Mouse (Mus musculus) cortical plate, adult 2 months (tissue): ENCODE measurements at regions not wholly inside any gene's neighbourhood (a gene's known extent, or its start where the extent isn't known, plus 50 kb on each side); places are given as distances from the start of the nearest gene placed in this dataset.
"Not testable (repeated sequence)": the region's sequence is repeated elsewhere in the genome, so short reads cannot be mapped to it uniquely, and the experiment has no call there.

Experiments
- H3K27ac ChIP-seq: fragments of 200-500 bp; 2 replicates; pipeline ENCODE4 v1.5.1; 2012; ENCODE audit warnings: low read length, control low read depth, inconsistent platforms; ENCODE audit not compliant: insufficient read depth
- H3K4me1 ChIP-seq: fragments of 200-500 bp; 2 replicates; pipeline ENCODE4 v1.6.1; 2011; ENCODE audit warnings: low read length; ENCODE audit not compliant: control insufficient read depth, insufficient read depth
- H3K4me3 ChIP-seq: fragments of 200-500 bp; 2 replicates; pipeline ENCODE4 v1.5.1; 2011; ENCODE audit warnings: mild to moderate bottlenecking, low read length, control low read depth; ENCODE audit not compliant: insufficient read depth
- CTCF ChIP-seq: fragments of 200-500 bp; IDR thresholded peaks from 2 replicates; pipeline ENCODE4 v1.5.1; 2011; ENCODE audit warnings: mild to moderate bottlenecking, control low read depth, low read length; ENCODE audit not compliant: insufficient read depth; ENCODE audit errors: extremely low read depth
- POLR2A ChIP-seq: fragments of 200-500 bp; IDR thresholded peaks from 2 replicates; pipeline ENCODE4 v1.6.1; 2011; ENCODE audit warnings: mild to moderate bottlenecking, low read length, control low read depth; ENCODE audit not compliant: insufficient read depth; ENCODE audit errors: extremely low read depth

- Histone ChIP-seq H3K27ac (no peak overlapping the region), H3K4me3 (no peak overlapping the region), H3K4me1 (no peaks in the 10 kb centered on the region)
- TF ChIP-seq POLR2A (no peak), CTCF (no peak)
Measured at GRCm38 (mm10) chr13:12677372-12677771, 111.7 kb downstream of the Ero1lb start.

GRCm38 (mm10) chr13:12671011-12671410 lies 105.3 kb downstream of the Ero1lb start:
- not testable (repeated sequence) for H3K27ac ChIP-seq, H3K4me1 ChIP-seq, H3K4me3 ChIP-seq

GRCm38 (mm10) chr13:12668742-12669141 lies 103.1 kb downstream of the Ero1lb start:
- not testable (repeated sequence) for H3K4me3 ChIP-seq, H3K4me1 ChIP-seq, H3K27ac ChIP-seq

- H3K27ac ChIP-seq, H3K4me3 ChIP-seq: not testable (repeated sequence)
Measured at GRCm38 (mm10) chr13:12667727-12668665, 102.3 kb downstream of the Ero1lb start.

GRCm38 (mm10) chr13:12666050-12666449 lies 100.4 kb downstream of the Ero1lb start:
- H3K4me1 ChIP-seq, H3K27ac ChIP-seq, H3K4me3 ChIP-seq: not testable (repeated sequence)

More at GRCm38 (mm10) chr13:12667727-12668665, 102.3 kb downstream of the Ero1lb start:
- not testable (repeated sequence) for H3K4me1 ChIP-seq
